Mouse (Mus musculus): ENCODE results near the gene Olfr770.
"Not testable (repeated sequence)": the region's sequence is repeated elsewhere in the genome, so short reads cannot be mapped to it uniquely, and the experiment has no call there.

The Olfr770 gene

DNA sequence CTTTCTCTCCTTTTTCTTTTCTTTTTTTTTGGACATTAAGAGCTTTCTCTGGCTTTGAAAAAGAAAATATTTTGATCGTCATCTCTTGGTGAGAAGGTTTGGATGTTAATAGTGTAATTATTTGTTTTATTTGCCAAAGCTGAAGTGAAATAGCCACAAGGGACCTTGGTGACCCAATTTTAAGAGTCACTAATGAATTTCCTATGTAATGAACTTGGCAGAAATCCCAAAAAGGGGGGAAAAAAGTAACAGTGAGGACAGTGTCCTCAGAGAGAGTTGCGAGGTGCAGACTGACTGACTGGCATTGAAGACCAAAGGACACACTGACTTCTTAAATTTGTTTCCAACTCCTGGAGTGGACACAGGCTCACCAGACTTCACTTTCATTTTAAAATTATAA, at the start of gene Olfr770:
Gene Olfr770, minus strand, starts transcription at position 101 of the 400 bp plus-strand sequence.
- DNase-seq: no peak

- not testable (repeated sequence) for DNase-seq
Observed at GRCm38 (mm10) chr10:129187319-129187718, 48.5 kb upstream of the Olfr770 start, which contains the start of gene Olfr773. Olfr773 (minus strand) TSS chr10:129187419.

GRCm38 (mm10) chr10:129177821-129178220, 39.0 kb upstream of the Olfr770 start, which contains the start of gene Olfr772:
Olfr772 (minus strand) TSS chr10:129177921.
- not testable (repeated sequence) for DNase-seq

DNA sequence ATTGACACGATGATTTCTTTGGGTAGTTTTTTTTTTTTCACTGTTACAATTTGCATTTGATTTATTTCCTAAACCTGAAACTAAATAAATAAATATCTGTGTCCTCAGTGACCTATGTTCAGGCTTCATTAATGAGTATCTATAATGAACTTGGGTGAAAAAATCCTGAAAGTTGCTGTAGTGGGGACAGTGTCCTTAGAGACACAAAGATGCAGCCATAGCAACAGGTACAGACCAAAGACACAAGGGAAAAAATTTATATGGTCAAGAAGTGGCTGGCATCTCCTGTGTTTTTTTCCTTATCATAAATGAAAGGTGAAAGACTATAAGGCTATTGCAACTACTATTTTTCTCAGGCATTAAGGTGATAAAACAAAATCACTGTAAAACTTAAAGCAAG, 25.9 kb upstream of the Olfr770 start, which contains the start of gene Olfr771:
Gene Olfr771, minus strand, starts transcription at position 101 of the 400 bp plus-strand sequence.
- no peak for DNase-seq

- no peak for DNase-seq
Observed at GRCm38 (mm10) chr10:129117761-129118160, 21.0 kb downstream of the Olfr770 start, which contains the start of gene Olfr769. Olfr769 (minus strand) TSS chr10:129117861.

DNA sequence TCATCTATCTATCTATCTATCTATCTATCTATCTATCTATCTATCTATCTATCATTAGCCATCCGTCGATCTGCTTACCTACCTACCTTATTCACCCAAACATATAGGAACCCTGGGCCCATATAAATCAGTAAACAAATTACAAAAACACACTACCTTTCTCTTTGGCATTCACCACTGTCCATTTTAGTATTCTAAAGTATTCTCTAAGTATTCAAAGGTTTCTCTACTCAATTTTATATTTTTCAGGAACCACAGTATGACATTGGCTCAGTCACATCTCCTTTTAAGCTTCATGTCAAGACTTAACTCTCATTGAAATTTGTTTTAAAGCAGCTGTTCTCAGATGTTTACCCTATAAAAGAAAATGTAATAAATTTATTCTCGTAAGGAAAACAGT, 23.7 kb downstream of the Olfr770 start:
- DNase-seq: no peak

DNA sequence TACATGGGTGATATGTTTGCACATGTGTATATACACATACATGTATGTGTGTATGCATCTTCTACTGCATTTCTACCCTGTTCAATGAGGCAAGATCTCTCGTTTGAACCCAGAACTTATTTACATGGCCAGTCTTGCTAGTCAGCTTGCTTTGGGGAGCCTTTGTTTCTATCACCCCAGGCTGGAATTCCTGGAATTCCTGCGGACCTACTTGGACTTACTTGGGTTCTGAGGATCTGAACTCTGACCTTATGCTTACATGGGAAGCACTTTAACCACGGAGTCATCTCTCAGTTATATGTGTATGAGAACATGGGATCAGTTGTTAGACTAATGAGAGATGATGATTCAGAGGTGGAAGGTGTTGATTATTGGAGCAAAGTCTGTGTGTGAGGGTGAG, 37.6 kb downstream of the Olfr770 start:
- DNase-seq: no peak

DNA sequence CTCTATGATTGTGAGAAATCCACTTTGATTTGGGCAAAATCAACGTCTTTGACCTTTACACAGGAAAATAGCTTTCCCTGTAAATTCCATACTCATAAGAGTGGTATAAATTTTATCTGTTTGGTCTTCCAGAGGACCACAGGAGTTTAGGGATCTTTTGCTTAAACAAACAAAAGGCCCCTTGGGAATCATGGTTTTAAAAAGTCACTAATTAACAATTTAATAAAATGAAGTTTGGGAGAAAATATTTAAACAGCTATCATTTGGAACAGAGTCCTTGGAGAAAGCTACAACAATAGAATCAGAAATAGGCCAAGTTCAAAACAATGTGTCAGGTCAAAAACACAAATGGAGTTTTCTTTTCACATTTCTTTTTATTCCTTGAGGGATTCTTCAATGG, 39.5 kb downstream of the Olfr770 start, which contains the start of gene Olfr768:
Gene Olfr768, minus strand, starts transcription at position 101 of the 400 bp plus-strand sequence.
- DNase-seq: no peak

DNA sequence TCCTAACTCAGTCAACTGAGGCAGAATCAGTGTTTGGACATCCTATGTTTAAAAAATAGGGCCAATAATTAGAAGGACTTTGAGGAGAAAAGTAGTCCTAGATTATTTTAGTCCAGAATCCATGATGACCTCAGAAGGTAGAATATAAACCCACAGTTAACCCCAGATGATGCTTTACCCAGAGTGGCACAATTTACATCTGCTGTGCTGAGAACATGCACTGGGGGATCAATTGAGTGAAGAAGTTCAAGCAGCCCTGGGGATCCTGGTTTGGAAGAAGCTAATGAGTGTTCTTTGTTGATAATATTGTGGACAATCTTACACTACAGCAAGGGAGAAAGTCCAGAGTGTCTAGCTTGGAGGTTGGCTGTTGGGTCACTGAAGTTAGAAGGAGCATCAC, 56.0 kb downstream of the Olfr770 start, which contains the start of gene Olfr767:
Gene Olfr767, minus strand, starts transcription at position 101 of the 400 bp plus-strand sequence.
- DNase-seq: not testable (repeated sequence)

All from kidney, adult 8-10 months (tissue).